Mouse (Mus musculus): ENCODE measurements around the gene Chrna1. TPM values are rescaled to one million over a fixed set of nuclear protein-coding genes. Genes with fewer than 3 reads are reported as not detected.
A peak's percentile ranks its signal among the peaks of the same experiment; 100 is the strongest.
"Not testable (repeated sequence)": the region's sequence is repeated elsewhere in the genome, so short reads cannot be mapped to it uniquely, and the experiment has no call there.

Chrna1 gene
- total RNA-seq, 2 experiments from 2014 or later = 0.07 to 0.19 TPM

GRCm38 (mm10) chr2:73563690-73564089, 16.4 kb downstream of the Chrna1 start:
- DNase-seq (ENCODE audit: low spot score in 2 of 2) = no peak
- intact Hi-C loops (cut with DNase I) = no loop called here

DNA sequence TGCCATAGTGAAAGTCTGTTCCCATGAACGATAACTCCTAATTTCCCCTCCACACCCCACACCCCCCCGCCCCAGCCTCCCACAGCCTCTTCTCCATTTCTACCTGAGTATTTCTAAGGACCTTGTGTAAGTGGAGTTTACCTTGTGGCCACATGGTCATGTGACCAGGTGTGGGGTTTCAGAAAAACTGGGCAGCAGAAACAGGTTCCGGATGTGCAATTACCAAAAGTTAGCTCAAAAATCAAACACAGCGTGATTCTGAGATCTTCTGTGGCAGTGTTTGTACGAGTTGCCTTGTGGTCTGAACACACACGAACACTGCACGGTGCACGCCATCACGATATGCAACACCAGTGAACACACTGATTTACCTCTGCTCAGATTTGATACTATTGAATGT, 17.5 kb downstream of the Chrna1 start:
- intact Hi-C loops (cut with DNase I) = no loop called here
- no peak for DNase-seq (ENCODE audit: low spot score in 2 of 2)

DNA sequence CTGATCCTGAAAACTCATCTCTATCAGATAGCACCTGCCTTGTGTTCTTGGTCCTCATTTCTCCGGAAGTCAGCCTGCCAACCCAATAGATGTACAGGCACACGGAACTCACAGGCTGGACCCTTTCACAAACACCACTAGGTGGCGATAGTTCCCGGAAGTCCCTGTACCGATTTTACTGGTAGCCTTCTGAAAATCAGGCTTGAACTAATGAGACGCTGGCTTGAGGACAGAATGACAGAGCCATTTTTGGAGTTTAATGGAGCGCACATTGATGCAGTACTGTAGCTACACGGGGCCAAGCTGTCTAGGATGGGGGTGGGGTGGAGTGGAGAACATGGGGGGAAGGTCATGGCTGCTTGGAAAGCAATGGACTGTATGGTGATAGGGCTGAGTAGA, 18.5 kb downstream of the Chrna1 start:
- peak; percentile 40 to 46 for DNase-seq (ENCODE audit: low spot score in 2 of 2)
- intact Hi-C loops (cut with DNase I) = no loop called here

GRCm38 (mm10) chr2:73560899-73561664, 19.1 kb downstream of the Chrna1 start:
- intact Hi-C loops (cut with DNase I) = no loop called here
- no peak for DNase-seq (ENCODE audit: low spot score in 2 of 2)

GRCm38 (mm10) chr2:73560445-73560844, 19.7 kb downstream of the Chrna1 start:
- intact Hi-C loops (cut with DNase I) = no loop called here
- DNase-seq (ENCODE audit: low spot score in 2 of 2) = no peak

DNA sequence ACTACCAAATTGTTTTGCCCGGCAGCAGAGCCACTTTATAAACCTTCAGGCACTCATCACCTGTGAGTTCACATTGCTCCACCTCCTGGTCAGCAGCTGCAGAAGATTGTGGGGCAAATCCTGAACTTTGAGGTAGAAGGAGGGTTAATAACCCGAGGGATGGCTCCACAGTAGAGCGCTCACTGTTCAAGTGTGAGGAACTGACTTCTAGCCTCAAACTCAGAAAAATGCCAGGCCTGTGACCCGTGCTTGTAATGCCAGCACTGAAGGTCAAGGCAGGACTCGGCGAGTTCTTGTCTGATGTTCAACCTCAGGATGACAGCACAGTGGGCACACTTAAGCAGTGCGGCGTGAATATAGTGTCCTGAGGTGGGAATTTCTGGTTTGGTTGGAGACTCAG, 22.2 kb downstream of the Chrna1 start:
- no peak for DNase-seq (ENCODE audit: low spot score in 2 of 2)
- intact Hi-C loops (cut with DNase I) = no loop called here

DNA sequence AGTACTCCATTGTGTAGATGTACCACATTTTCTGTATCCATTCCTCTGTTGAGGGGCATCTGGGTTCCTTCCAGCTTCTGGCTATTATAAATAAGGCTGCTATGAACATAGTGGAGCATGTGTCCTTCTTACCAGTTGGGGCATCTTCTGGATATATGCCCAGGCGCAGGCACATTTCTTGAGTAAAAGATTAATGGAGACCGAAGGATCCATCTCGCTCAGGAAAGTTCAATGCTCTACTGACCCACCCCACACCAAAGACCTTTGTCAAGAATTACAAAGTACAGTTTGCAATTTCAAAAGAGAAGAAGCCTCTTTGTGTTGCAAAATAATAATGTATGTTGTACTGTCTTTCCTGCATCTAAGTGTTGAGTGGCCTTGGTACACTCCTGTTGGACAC, 23.1 kb downstream of the Chrna1 start:
- intact Hi-C loops (cut with DNase I); DNase-seq (ENCODE audit: low spot score in 2 of 2): not testable (repeated sequence)

DNA sequence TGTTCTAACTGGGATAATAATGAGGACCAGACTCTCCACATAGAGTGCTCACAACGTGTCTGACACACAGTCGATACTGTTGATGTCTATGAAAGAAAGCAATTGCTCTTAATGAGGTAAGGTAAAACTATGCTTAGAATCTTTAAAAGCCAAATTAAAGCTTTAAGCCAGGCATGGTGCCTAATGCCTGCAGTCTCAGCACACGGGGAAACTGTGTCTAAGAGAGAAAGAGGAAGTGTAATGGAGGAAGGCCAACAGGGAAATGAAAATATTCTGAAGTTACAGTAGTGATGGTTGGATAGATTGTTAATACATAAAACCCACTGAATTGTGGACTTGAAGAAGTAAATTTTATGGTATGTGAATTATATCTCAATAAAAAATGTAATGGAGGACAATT, 25.7 kb downstream of the Chrna1 start:
- DNase-seq (ENCODE audit: low spot score in 2 of 2) = no peak
- intact Hi-C loops (cut with DNase I) = loop anchor here (5.0 kb wide), 1 partner anchor 1108 kb away; no protein-coding TSS in a partner anchor

- DNase-seq (ENCODE audit: low spot score in 2 of 2) = no peak
- intact Hi-C loops (cut with DNase I) = loop anchor here (5.0 kb wide), 1 partner anchor 1109 kb away; no protein-coding TSS in a partner anchor
These were observed 27.2 kb downstream of the Chrna1 start for GRCm38 (mm10) chr2:73552926-73553325.

- peak; percentile 45 to 73 for DNase-seq (ENCODE audit: low spot score in 2 of 2)
- intact Hi-C loops (cut with DNase I) = loop anchor here (5.0 kb wide), 1 partner anchor 1112 kb away; no protein-coding TSS in a partner anchor
These were observed 29.4 kb downstream of the Chrna1 start for GRCm38 (mm10) chr2:73550725-73551124.

GRCm38 (mm10) chr2:73548542-73548941, 31.6 kb downstream of the Chrna1 start:
- DNase-seq (ENCODE audit: low spot score in 2 of 2) = no peak
- intact Hi-C loops (cut with DNase I) = no loop called here

GRCm38 (mm10) chr2:73547256-73547655, 32.9 kb downstream of the Chrna1 start:
- no peak for DNase-seq (ENCODE audit: low spot score in 2 of 2)
- intact Hi-C loops (cut with DNase I) = no loop called here

DNA sequence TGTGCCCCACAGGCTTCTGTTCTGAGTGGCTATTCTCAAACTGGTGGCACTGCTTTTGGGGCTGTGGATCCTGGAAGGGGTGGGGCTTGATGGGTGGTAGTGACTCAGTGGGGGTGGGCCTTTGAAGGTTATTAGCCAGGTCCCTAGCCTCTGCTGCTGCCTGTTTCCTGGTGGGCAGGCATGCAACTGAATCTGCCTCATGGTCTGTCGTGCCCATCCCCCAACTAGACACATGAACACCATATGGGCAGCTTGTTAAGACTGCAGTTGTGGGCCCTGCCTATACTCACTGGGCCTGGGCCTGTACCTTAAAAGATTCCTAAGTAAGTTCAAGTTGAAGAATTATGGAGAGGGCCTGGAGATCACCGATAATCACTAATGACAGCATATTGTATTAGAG, 34.6 kb downstream of the Chrna1 start:
- no peak for DNase-seq (ENCODE audit: low spot score in 2 of 2)
- intact Hi-C loops (cut with DNase I) = no loop called here

DNA sequence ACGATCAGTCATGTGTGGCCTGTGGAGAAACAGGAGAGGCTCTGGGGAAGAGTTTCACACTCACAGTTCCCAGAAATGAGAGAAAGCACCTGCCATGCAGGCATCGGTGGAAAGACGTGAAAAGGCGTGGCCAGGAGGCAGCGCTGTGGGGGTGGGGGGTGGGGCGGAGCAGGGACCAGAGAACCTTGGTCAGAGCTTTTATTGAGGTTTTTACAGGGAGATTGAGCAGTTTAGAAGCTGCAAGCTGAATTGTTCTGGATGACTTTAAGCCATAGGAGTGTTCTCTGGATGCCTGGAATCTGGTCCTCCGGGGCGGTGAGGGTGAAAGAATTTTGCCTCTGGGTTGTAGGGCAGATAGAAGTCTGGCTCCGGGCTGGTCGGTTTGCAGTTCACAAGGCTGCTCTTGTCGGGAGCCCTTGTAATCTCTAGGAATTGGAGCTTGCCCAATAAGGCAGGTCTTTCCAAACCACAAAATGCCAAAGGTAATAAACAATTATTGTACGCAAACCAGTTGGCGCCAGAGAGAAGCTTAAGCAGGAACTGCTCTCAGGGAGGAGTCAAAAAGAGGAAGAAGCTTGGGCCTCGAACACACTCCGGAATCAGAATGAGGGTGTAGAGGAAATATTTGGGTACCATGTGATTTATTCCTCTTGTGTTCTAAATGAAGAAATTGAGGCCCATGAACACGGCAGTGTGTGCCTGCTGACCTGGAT, 39.5 kb downstream of the Chrna1 start:
- no peak for DNase-seq (ENCODE audit: low spot score in 2 of 2)
- intact Hi-C loops (cut with DNase I) = no loop called here

DNA sequence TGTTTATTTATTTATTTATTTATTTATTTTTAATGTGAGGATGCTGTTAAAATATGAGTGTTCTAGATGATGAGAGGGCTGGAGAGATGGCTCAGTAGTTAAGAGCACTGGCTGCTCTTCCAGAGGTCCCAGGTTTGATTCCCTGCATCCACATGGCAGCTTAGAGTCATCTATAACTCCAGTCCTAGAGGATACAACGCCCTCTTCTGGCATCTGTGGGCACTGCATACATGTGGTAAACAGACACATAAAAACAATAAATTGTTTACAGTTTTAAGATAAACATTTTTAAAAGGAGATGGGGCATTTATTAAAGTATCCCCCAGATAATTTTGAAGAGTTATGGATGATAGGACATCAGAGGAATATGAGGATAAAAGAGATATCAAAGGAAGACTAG, 40.4 kb downstream of the Chrna1 start:
- intact Hi-C loops (cut with DNase I) = no loop called here

GRCm38 (mm10) chr2:73539141-73539540, 41.0 kb downstream of the Chrna1 start:
- intact Hi-C loops (cut with DNase I) = no loop called here

More for the DNA sequence above, 40.4 kb downstream of the Chrna1 start:
- DNase-seq (ENCODE audit: low spot score in 2 of 2) = no peak

DNA sequence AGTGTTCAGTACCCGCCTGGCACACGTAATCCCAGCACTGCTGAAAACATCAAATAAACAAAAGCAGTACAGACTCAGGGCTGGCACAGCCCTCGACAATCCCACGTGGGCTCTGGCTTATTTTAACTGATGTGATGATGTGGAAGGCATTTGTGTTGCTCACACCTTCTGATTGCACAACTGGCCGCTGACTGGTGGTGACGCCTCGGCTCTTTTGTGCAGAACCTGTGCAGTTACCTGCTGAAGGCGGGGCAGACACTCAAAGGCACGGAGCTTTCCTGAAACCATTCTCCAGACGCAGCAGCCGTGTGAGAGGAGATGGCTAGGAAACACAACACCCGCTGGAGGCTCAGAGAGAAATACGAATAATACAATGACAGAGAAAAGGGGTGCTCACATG, 41.5 kb downstream of the Chrna1 start:
- intact Hi-C loops (cut with DNase I) = no loop called here
- no peak for DNase-seq (ENCODE audit: low spot score in 2 of 2)

More at GRCm38 (mm10) chr2:73539141-73539540, 41.0 kb downstream of the Chrna1 start:
- no peak for DNase-seq (ENCODE audit: low spot score in 2 of 2)

DNA sequence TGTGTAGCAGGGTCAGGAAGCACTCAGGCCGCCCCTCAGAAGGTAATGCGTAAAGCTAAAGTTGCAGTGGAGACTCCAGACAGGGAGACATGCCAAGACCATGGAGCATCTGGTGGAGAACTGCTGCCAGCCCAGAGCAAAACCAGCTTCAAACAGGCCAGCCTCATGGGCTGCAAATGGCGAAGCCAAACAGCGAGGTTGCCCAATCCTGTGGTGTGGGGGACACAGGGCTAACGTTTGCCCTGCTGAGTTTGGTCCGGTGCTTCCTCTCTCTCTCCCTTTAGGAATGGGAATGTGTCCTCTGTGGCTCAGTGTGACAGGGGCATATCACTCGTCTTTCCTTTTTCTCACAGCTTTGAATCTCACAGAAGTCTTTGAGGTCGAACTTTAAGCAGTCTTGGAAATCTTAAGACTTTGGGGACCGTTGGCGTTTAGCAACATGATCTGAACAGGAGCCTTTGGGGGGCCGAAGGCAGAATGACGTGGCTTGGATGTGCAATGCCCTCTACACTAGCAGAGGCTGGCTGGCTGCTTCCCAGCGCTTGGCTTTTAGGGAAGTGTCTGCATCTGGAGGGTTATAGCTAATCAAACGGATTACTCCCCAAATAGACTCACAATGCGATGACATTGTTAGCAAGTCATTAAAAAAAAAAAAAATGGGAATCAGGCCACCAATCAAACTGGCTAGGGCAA, 43.9 kb downstream of the Chrna1 start:
- intact Hi-C loops (cut with DNase I) = no loop called here

DNA sequence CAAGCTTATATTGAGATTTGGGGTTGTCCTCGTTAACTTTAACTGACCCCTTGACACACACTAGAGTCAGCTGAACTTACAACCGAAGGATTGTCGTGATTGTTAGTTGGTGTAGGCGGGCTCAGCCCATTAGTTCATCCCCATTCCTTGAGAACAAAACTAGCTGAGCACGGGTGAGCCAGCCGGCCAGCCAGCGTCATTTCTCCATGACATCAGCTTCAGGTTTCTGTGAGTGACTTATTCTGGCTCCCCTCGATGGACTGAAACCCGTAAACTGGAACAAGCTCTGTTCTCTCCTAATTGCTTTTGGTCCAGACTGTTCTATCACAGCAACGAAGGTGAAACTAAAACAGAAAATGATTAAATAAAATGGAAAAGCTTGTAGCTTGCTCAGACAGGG, 45.4 kb downstream of the Chrna1 start:
- intact Hi-C loops (cut with DNase I) = no loop called here
- no peak for DNase-seq (ENCODE audit: low spot score in 2 of 2)

More for the DNA sequence above, 43.9 kb downstream of the Chrna1 start:
- no peak for DNase-seq (ENCODE audit: low spot score in 2 of 2)

DNA sequence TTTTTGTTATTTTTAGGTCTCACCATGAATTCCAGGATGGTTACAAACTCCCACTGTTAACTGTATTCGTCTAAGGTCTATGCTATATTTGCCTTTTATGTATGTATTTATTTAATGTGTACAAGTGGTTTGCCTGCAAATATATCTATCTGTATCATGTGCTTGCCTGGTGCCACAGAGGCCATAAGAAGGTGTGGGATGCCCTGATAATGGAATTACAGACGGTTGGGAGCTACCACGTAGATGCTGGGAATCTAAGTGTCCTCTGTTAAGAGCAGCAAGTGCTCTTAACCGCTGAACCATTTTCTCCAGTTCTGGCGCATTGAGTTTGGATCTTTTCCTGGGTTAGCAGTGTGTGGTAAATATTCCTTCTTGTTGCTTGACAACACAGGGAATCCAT, 49.7 kb downstream of the Chrna1 start:
- DNase-seq (ENCODE audit: low spot score in 2 of 2) = no peak
- intact Hi-C loops (cut with DNase I) = no loop called here
